Mouse (Mus musculus) thymus, adult 2 months (tissue): Measurements from ENCODE around the gene Sun1. TPM values are rescaled to one million over a fixed set of nuclear protein-coding genes. Genes with fewer than 3 reads are reported as not detected.

ENCODE experiments used
- DNase-seq: peaks from one replicate; pipeline ENCODE4 v3.0.0; 2021
- H3K27ac ChIP-seq: fragments of 200-500 bp; 2 replicates; pipeline ENCODE4 v1.5.1; 2012; ENCODE audit warnings: low read length, control low read depth; ENCODE audit not compliant: control insufficient read depth, insufficient read depth
- H3K27me3 ChIP-seq: fragments of 200-500 bp; 2 replicates; pipeline ENCODE4 v1.6.1; 2012; ENCODE audit warnings: mild to moderate bottlenecking, low read length, moderate library complexity, mixed read lengths; ENCODE audit not compliant: control insufficient read depth, insufficient read depth
- H3K36me3 ChIP-seq: fragments of 200-500 bp; 2 replicates; pipeline ENCODE4 v1.6.1; 2012; ENCODE audit warnings: mild to moderate bottlenecking, low read length, moderate library complexity; ENCODE audit not compliant: control insufficient read depth, insufficient read depth
- H3K4me1 ChIP-seq: fragments of 200-500 bp; replicated peaks from 2 replicates; pipeline ENCODE4 v1.6.1; 2012; ENCODE audit warnings: low read length; ENCODE audit not compliant: control insufficient read depth, insufficient read depth
- H3K4me3 ChIP-seq: fragments of 200-500 bp; 2 replicates; pipeline ENCODE4 v1.5.1; 2012; ENCODE audit warnings: mild to moderate bottlenecking, low read length, control low read depth, moderate library complexity; ENCODE audit not compliant: control insufficient read depth, insufficient read depth
- CTCF ChIP-seq: fragments of 200-500 bp; IDR thresholded peaks from 2 replicates; pipeline ENCODE4 v1.5.1; 2012; ENCODE audit warnings: mild to moderate bottlenecking, control low read depth, low read length, moderate library complexity, borderline replicate concordance; ENCODE audit not compliant: control insufficient read depth, poor library complexity, insufficient read depth; ENCODE audit errors: extremely low read depth
- POLR2A ChIP-seq: fragments of 200-500 bp; IDR thresholded peaks from 2 replicates; pipeline ENCODE4 v1.6.1; 2012; ENCODE audit warnings: mild to moderate bottlenecking, low read length, control low read depth, moderate library complexity; ENCODE audit not compliant: control insufficient read depth, poor library complexity, insufficient read depth; ENCODE audit errors: extremely low read depth
- WGBS: fragments of 180-500 bp; shearing (Covaris S2); methylation state at CpG from one replicate; pipeline ENCODE4 v1.1.7; 2018; 5-methylcytosine and 5-hydroxymethylcytosine counted together
- polyA plus RNA-seq: library from polyadenylated mRNA; depleted of rRNA; stranded (reverse); fragments of >200 nt; gene quantifications from 2 replicates; pipeline ENCODE4 v1.2.3, GENCODE M21; 2012

The Sun1 gene
- polyA plus RNA-seq, 1 experiment: 36.3 TPM

- H3K36me3 ChIP-seq: peaks cover 13% of the 10 kb centered on the region; the same call in 1 of the 2 replicates
- peak; percentile 99 for DNase-seq
- no peaks in the 10 kb centered on the region for H3K27me3 ChIP-seq
- TF ChIP-seq CTCF (peak; percentile 41; the same call in 1 of the 2 replicates), POLR2A (peak; percentile 58)
- peak within 1 kb of the TSS; percentile 61 for H3K4me3 ChIP-seq
- H3K4me1 ChIP-seq: peaks cover 12% of the 10 kb centered on the region
- H3K27ac ChIP-seq: peak within 1 kb of the TSS; percentile 56
- under 1% methylated on average over 89 of the region's 90 CpGs for WGBS
Observed at GRCm38 (mm10) chr5:139252081-139252909, 51.9 kb downstream of the Sun1 start, which contains the start of gene Get4. Gene Get4 (plus strand): TSS chr5:139252324.

GRCm38 (mm10) chr5:139252910-139253245, 52.4 kb downstream of the Sun1 start:
- H3K4me3 ChIP-seq: peak overlapping the region; percentile 61
- DNase-seq: no peak
- peak overlapping the region; percentile 56 for H3K27ac ChIP-seq
- H3K27me3 ChIP-seq: no peaks in the 10 kb centered on the region
- H3K36me3 ChIP-seq: peaks cover 7% of the 10 kb centered on the region; the same call in 1 of the 2 replicates
- 1% methylated on average over 7 of the region's 7 CpGs for WGBS
- TF ChIP-seq POLR2A (no peak), CTCF (no peak)
- H3K4me1 ChIP-seq: peaks cover 12% of the 10 kb centered on the region

GRCm38 (mm10) chr5:139253301-139253741, 52.9 kb downstream of the Sun1 start:
- DNase-seq: no peak
- 5% methylated on average over 6 of the region's 6 CpGs for WGBS
- Histone ChIP-seq H3K4me3 (peak overlapping the region; percentile 61), H3K36me3 (peaks cover 5% of the 10 kb centered on the region; the same call in 1 of the 2 replicates), H3K4me1 (peaks cover 12% of the 10 kb centered on the region), H3K27ac (peak overlapping the region; percentile 56), H3K27me3 (no peaks in the 10 kb centered on the region)
- TF ChIP-seq POLR2A (no peak), CTCF (no peak)

- no peak for DNase-seq
- WGBS: 92% methylated on average over 6 of the region's 6 CpGs
- Histone ChIP-seq H3K36me3 (peaks cover 2% of the 10 kb centered on the region; the same call in 1 of the 2 replicates), H3K27me3 (no peaks in the 10 kb centered on the region), H3K4me3 (no peak overlapping the region), H3K27ac (no peak overlapping the region), H3K4me1 (peaks cover 12% of the 10 kb centered on the region)
- no peak for TF ChIP-seq CTCF
- TF ChIP-seq POLR2A: no peak
Observed at GRCm38 (mm10) chr5:139254938-139255337, 54.5 kb downstream of the Sun1 start.

GRCm38 (mm10) chr5:139255777-139256176, 55.3 kb downstream of the Sun1 start:
- Histone ChIP-seq H3K27me3 (no peaks in the 10 kb centered on the region), H3K4me3 (no peak overlapping the region), H3K27ac (no peak overlapping the region), H3K36me3 (peaks cover 7% of the 10 kb centered on the region; the same call in 1 of the 2 replicates), H3K4me1 (peaks cover 12% of the 10 kb centered on the region)
- TF ChIP-seq CTCF (no peak), POLR2A (no peak)
- 93% methylated on average over 6 of the region's 6 CpGs for WGBS
- no peak for DNase-seq

- H3K27ac ChIP-seq: no peak overlapping the region
Observed at GRCm38 (mm10) chr5:139256211-139256765, 55.9 kb downstream of the Sun1 start.

More at GRCm38 (mm10) chr5:139256211-139256765, 55.9 kb downstream of the Sun1 start:
- Histone ChIP-seq H3K4me3 (no peak overlapping the region), H3K27me3 (no peaks in the 10 kb centered on the region), H3K36me3 (peaks cover 9% of the 10 kb centered on the region; the same call in 1 of the 2 replicates), H3K4me1 (peaks cover 12% of the 10 kb centered on the region)
- 93% methylated on average over 3 of the region's 3 CpGs for WGBS
- no peak for DNase-seq
- no peak for TF ChIP-seq POLR2A
- TF ChIP-seq CTCF: no peak
